Mouse (Mus musculus): ENCODE measurements around the gene Mx1.

GRCm38 (mm10) chr16:97507783-97508182, 45.1 kb upstream of the Mx1 start:
- TF ChIP-seq CTCF (IDR thresholded peaks at IDR 0.05 in 2 of 3, conservative IDR thresholded peaks at IDR 0.05 in 1 of 3; ENCODE audit: control insufficient read depth in 1 of 3, insufficient read depth in 1 of 3, low read depth in 2 of 3, low read length in 3 of 3, poor library complexity in 1 of 3, severe bottlenecking in 1 of 3) (no peak), E2F4 (IDR thresholded peaks at IDR 0.05; ENCODE audit: borderline replicate concordance, low read depth, low read length) (no peak), SIN3A (IDR thresholded peaks at IDR 0.05; ENCODE audit: low read length) (no peak), USF1 (IDR thresholded peaks at IDR 0.05; ENCODE audit: low read depth, low read length) (no peak), POLR2A (IDR thresholded peaks at IDR 0.05; ENCODE audit: control insufficient read depth in 1 of 2, insufficient read depth in 1 of 2, low read depth in 1 of 2, low read length in 2 of 2, poor library complexity in 1 of 2) (no peak), CHD1 (IDR thresholded peaks at IDR 0.05; ENCODE audit: low read depth, low read length) (no peak), EP300 (IDR thresholded peaks at IDR 0.05; ENCODE audit: low read depth in 1 of 2, low read length in 2 of 2) (no peak), GABPA (IDR thresholded peaks at IDR 0.05; ENCODE audit: low read depth, low read length) (no peak), MYB (IDR thresholded peaks at IDR 0.05; ENCODE audit: low read depth, low read length) (no peak), RCOR1 (IDR thresholded peaks at IDR 0.05; ENCODE audit: low read depth, low read length) (no peak), TAL1 (IDR thresholded peaks at IDR 0.05; ENCODE audit: low read length) (no peak), ZKSCAN1 (IDR thresholded peaks at IDR 0.05; ENCODE audit: low read depth, low read length) (no peak)
